In the genomic region with DNA sequence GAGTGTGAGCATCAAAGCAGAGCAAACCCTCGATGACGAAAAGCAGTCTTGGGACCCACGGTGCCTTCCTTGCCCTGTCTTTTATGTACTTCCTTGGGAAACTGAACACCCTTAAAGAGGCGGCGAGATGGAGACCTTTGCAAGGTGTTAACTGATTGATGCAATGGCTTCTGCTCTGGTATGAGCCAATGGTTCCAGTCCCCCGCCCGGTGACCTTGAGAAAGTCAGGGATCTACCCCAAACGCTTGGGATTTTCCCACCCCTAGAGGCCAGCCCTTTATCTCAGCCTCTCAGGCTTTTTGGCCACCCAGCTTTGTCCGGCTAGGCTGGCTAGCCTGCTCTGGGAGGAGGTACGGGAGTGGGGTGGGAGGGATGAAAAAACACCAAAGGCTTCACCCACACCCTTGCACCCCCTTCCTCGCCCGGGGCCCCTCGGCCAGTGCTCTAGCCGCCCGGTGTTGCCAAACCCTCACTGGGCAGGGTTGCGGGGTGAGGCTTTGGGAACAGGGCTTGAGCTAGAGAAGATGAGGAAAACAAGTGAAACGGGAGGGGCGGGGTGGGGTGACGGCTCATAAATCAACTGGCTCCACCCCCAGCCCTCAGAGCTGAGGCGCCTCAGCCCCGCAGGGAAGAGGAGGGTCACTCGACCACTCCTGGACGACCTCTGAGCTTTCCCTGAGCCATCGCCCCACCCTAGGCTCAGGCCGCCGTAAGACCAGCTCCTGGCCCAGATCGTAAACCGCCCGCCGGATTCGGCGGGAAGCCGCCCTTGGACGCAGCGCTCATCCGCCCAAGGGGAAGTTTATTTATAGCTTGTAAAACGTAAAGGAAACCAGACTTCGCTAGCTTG, we compare ENCODE assay signal across 8 mouse cellular contexts.
A peak's percentile ranks its signal among the peaks of the same experiment; 100 is the strongest.
DNase-seq lines count a peak whose midpoint lies in the region; ATAC-seq and TF ChIP-seq lines count a peak whose summit lies in the region.

No protein-coding gene starts in this region.

- TF ChIP-seq CTCF in liver, embryonic 14.5 days (IDR thresholded peaks at IDR 0.05; ENCODE audit: low read depth): no peak

- peaks cover 3% of the 10 kb centered on the region; the same call in 1 of the 2 replicates for H3K27me3 ChIP-seq in liver, embryonic 14.5 days (ENCODE audit: control insufficient read depth, insufficient read depth, low read length)

- H3K4me2 ChIP-seq in liver, embryonic 14.5 days (ENCODE audit: low read depth): peak overlapping the region; percentile 94

- in situ Hi-C loops in ES-E14 (cut with MboI; ENCODE audit: low sequenced_read_pairs in 2 of 2, unreplicated experiment in 2 of 2): loop anchor here in 1 of 2 experiments (10.0 kb wide), 1 partner anchor 69 kb away; no protein-coding TSS in a partner anchor

- peaks cover under 1 to 22% of the 10 kb centered on the region in 2 experiments; a peak in 3 of 4 replicates for H3K4me1 ChIP-seq in ES-E14 (ENCODE audit: control insufficient read depth in 2 of 2, insufficient read depth in 2 of 2, low read length in 2 of 2, poor library complexity in 1 of 2)
- peaks cover 16 to 31% of the 10 kb centered on the region in 2 experiments for H3K4me1 ChIP-seq in liver, embryonic 14.5 days (replicated peaks; ENCODE audit: control insufficient read depth in 2 of 2, insufficient read depth in 2 of 2, low read length in 1 of 2)

- TF ChIP-seq EP300 in liver, embryonic 14.5 days (IDR thresholded peaks at IDR 0.05; ENCODE audit: low read depth): no peak

- 5% methylated on average over 38 of the region's 38 CpGs for WGBS in liver, embryonic 14.5 days (ENCODE audit: insufficient replicate concordance)

- peak overlapping the region; percentile 32 to 64; a peak in 2 of 4 replicates for H3K4me3 ChIP-seq in ES-E14 (ENCODE audit: insufficient read depth in 1 of 2, low read depth in 1 of 2, low read length in 2 of 2, poor library complexity in 1 of 2, severe bottlenecking in 1 of 2)
- peak overlapping the region; percentile 59 to 65 for H3K4me3 ChIP-seq in liver, embryonic 14.5 days (ENCODE audit: insufficient read depth in 1 of 2, low read depth in 2 of 2, low read length in 2 of 2)

- peak; percentile 54 for ATAC-seq in liver, embryonic 14.5 days (ENCODE audit: insufficient read depth)

- H3K27ac ChIP-seq in ES-E14 (ENCODE audit: insufficient read depth, low read depth, low read length, poor library complexity, severe bottlenecking): no peak overlapping the region
- peak overlapping the region; percentile 93 for H3K27ac ChIP-seq in liver, embryonic 14.5 days

- no peak overlapping the region for H3K9ac ChIP-seq in ES-E14 (ENCODE audit: insufficient read depth, low read depth, low read length, poor library complexity, severe bottlenecking)
- H3K9ac ChIP-seq in liver, embryonic 14.5 days (replicated peaks): peak overlapping the region; percentile 81

- intact Hi-C loops in gastrocnemius, postnatal 14 days (cut with DNase I; ENCODE audit: low total_unique reads): no loop called here
- intact Hi-C loops in left cerebral cortex, postnatal 25 days (cut with DNase I): loop anchor here (2.0 to 10.0 kb wide), 6 partner anchors 72 to 341 kb away; no protein-coding TSS in a partner anchor

- no peaks in the 10 kb centered on the region for H3K9me3 ChIP-seq in ES-E14 (ENCODE audit: control insufficient read depth, insufficient read depth, low read depth, low read length)
- H3K9me3 ChIP-seq in liver, embryonic 14.5 days (ENCODE audit: control insufficient read depth, low read length): no peaks in the 10 kb centered on the region

- H3K36me3 ChIP-seq in ES-E14 (ENCODE audit: control insufficient read depth, insufficient read depth, low read length, poor library complexity, severe bottlenecking): no peaks in the 10 kb centered on the region
- H3K36me3 ChIP-seq in liver, embryonic 14.5 days (replicated peaks; ENCODE audit: control insufficient read depth, insufficient read depth, low read depth): no peaks in the 10 kb centered on the region

- DNase-seq in ES-E14 (ENCODE audit: low read depth, low spot score): no peak
- DNase-seq in c-Kit-negative CD71-positive TER-119-positive erythroid progenitor cells, embryonic 14.5 days (ENCODE audit: low read depth, low spot score): peak; percentile 60
- peak; percentile 53 for DNase-seq in gastrocnemius, postnatal 14 days
- DNase-seq in induced T-regulatory cell, adult 2 months (ENCODE audit: low read depth): peak; percentile 72
- DNase-seq in liver, embryonic 14.5 days (ENCODE audit: low read depth in 3 of 3, low spot score in 3 of 3): peak in 2 of 3 experiments; percentile 60 to 68
- peak; percentile 69 for DNase-seq in neural tube, embryonic 10.5 days (ENCODE audit: extremely low spot score, low spot score)
- DNase-seq in urinary bladder, postnatal 25 days (ENCODE audit: low spot score): peak; percentile 34
- no peak for DNase-seq in left cerebral cortex, postnatal 25 days (ENCODE audit: low spot score in 2 of 2)

TF ChIP-seq in ES-E14, 5 proteins besides CTCF, POLR2A, EP300 and RAD21:
- TF ChIP-seq CHD2 (IDR thresholded peaks at IDR 0.05; ENCODE audit: low read depth, low read length) (no peak), HCFC1 (IDR thresholded peaks at IDR 0.05; ENCODE audit: borderline replicate concordance, insufficient read depth, low read length) (no peak), ZNF384 (IDR thresholded peaks at IDR 0.05; ENCODE audit: low read depth, low read length) (no peak), ZC3H11A (IDR thresholded peaks at IDR 0.05; ENCODE audit: borderline replicate concordance, low read depth, low read length) (no peak), MAFK (IDR thresholded peaks at IDR 0.05; ENCODE audit: insufficient read depth, low read depth, low read length) (no peak)

Comparison
In these comparisons a context has a peak if more than half of its experiments do, and no peak if none do; other contexts are left out.
1. DNase-seq: peak in c-Kit-negative CD71-positive TER-119-positive erythroid progenitor cells, embryonic 14.5 days (single experiment), gastrocnemius, postnatal 14 days (single experiment), induced T-regulatory cell, adult 2 months (single experiment), liver, embryonic 14.5 days (2 of 3), neural tube, embryonic 10.5 days (single experiment) and urinary bladder, postnatal 25 days (single experiment); none in ES-E14 (single experiment) and left cerebral cortex, postnatal 25 days (0 of 2).